Mouse (Mus musculus): ENCODE data around the gene Kif17.

The Kif17 gene

GRCm38 (mm10) chr4:138261843-138262681 lies 11.8 kb downstream of the Kif17 start:
- peak; percentile 95 for DNase-seq

DNA sequence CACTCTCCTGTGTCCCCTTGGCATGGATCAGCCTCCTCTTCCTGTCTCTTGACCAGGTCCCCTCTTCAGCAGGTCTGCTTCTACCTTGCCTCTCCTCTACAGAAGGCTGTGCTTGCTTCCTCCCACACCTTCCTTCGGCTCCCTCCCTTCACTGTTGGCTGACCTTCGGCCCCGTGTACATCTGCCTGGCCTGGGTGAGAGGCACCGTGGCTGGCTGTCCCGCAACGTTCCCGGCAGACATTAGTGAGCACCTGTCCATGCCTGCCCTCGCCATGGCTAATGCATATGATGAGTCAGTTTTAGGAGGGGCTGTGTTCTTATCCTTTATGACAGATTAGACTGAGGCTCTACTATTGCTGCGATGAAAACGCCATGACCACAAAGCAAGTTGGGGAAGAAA lies 17.6 kb downstream of the Kif17 start:
- DNase-seq: no peak

DNA sequence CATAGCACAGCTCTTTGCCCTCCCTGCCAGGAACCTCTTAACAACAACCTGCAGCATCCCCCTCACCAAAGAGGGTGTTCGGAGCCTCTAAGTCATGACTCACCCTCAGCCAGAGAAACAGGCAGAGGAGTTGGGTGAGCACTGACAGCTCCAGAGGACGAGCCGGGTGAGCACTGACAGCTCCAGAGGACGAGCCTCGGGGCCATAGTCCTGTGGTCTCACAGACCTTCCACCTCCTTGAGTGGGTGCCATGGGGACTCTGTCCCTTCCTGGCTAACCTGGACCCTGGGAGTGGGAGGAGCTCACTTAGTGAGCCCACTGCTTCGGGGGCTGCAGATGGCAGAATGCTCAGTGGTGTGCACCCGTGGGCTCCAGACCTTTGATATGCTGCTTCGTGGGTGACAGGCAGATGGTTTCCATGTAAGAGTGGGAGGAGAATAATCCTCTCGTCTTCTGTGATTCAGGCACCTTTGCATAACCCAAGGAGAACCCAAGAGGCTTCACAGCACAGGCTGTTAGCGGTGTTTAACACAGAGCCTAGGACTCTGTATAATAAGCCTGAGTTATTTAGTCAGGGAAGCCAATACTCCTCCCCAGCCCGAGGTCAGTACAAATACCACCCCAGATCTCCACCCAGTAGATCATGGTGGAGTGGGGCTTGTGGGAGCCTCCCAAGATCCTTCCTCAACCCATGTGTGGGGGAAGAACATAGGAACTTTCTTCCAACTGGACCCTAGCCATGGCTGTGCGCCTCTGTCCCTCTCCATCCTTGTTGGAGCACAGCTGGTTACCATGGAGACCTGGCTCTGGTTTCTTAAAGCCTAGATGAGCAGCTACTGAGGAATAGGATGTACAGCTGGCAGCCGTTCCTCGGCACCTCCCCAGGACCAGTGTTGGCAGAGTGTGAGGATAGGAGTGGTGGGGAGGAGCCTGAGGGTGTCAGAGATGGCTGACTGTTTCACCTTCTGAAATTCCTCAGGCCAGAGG lies 22.1 kb downstream of the Kif17 start:
- DNase-seq: no peak

DNA sequence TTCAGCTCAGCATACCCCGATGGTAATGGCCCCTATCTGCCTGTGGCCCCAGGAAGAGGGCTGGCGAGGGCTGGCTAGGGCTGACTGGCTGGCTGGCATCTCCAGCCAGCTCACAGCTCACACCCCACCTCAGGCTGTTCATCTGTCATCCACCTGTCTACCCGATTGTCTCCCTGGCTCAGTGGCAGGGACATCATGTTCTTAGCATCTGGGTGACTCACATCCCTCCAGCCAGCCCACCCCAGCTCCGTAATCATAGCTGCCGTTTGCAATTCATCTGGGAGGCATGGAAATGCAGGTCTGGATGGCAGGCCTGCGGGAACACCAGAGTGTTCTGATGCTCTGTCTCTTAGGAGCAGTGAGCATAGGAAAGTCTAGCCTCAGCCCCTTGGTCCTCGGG lies 28.1 kb downstream of the Kif17 start:
- DNase-seq: no peak

GRCm38 (mm10) chr4:138282834-138283233 lies 32.6 kb downstream of the Kif17 start:
- peak; percentile 66 for DNase-seq

DNA sequence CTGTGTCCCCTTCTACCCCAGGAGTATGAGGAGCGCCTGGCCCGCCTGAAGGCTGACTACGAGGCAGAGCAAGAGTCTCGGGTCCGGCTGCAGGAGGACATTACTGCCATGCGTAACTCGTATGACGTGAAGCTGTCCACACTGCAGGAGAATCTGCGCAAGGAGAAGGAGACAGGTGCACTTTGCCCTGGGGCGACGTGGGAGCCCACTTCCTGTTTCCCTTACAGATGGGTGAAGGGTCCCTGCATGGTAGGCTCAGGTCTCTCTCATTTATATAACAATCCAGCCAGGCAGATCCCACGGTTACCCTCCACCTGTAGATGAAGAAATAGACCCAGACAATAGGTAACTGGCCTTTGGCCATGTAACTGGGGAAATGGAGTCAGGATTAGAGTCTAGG lies 36.2 kb downstream of the Kif17 start:
- no peak for DNase-seq

GRCm38 (mm10) chr4:138288691-138289090 lies 38.5 kb downstream of the Kif17 start:
- DNase-seq: no peak

GRCm38 (mm10) chr4:138292028-138292427 lies 41.8 kb downstream of the Kif17 start:
- no peak for DNase-seq

DNA sequence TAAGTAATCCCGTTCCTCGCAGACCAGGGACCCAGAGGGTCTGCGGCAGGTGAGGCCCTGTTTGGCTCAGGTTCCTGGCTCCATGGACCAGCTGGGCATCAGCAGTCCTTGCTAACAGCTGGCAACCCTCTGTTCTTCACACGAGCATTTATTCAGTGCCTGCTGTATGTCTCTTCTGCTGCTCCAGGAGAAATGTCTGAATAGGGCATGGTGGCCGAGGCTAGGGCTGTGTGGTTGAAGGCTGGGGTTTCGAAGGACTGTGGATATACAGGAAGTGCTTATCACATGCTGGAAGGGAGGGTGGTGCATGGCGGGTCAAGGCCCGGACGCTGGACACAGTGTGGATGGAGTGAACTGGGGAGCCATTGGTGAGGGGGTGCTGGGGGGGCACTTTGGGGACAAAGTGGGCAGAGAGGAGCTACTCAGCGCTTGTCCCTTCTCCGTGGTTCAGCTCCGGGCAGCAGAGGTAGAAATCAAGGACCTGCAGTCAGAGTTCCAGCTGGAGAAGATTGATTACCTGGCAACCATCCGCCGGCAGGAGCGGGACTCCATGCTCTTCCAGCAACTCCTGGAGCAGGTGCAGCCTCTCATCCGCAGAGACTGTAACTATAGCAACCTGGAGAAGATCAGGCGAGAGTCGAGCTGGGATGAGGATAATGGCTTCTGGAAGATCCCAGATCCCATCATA lies 43.2 kb downstream of the Kif17 start:
- DNase-seq: no peak

GRCm38 (mm10) chr4:138293949-138294550 lies 43.8 kb downstream of the Kif17 start:
- no peak for DNase-seq

DNA sequence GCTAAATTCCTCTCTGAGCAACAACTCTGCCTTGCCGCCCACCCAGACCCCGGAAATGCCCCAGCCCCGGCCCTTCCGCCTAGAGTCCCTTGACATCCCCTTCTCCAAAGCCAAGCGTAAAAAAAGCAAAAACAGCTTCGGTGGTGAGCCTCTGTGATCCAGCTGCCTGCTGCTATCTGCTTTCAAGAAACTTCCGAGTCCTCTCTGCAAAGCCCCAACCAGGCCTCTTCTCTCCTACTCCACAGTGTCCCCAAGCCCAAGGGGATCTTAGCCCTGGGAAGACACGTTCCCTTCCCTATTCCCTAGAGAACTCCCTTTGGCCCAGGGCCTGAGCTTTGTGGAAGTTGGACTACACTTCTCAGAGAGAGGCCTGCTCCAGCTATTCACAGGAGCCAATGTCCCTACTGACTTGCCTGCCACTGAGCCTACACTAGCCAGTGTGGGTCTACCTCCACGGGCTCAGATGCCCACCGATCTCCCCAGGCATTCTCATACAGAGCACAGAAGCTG lies 51.1 kb downstream of the Kif17 start:
- no peak for DNase-seq

- DNase-seq: no peak
Observed at GRCm38 (mm10) chr4:138303011-138303410, 52.8 kb downstream of the Kif17 start.

- no peak for DNase-seq
Observed at GRCm38 (mm10) chr4:138303742-138304141, 53.5 kb downstream of the Kif17 start.

DNA sequence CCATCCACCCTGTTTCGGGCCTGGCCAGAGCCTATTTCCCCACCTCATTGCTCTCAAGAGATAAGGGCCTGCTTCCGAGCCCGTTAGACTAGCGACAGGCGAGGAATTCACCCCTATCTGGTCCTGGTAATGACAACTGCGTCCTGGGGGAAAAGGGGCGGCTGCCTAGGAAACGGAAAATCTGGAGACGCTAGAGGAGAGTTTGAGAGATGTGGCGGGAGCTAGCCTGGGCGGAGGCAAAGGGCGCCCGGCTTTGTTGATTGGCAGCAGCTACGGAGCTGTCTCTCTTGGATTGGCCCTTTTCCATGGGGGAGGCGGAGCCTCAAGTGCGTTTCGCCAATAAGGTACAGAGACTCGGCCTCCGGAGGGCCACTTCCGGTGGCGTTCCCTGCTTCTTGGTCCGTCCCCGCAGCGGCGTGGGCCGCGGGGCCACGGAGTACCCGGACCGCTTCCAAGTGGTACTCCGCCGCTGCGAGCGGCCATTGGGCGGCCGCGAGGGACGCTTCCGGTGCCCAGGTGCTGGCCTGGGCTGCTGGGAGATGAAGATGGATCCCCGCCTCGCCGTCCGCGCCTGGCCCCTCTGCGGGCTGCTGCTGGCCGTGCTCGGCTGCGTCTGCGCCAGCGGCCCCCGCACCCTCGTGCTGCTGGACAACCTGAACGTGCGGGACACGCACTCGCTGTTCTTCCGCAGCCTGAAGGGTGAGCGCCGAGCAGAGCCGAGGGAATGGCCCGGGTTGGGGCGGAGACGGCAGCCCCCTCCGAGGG lies 54.3 kb downstream of the Kif17 start, which contains the start of gene Ddost:
TSS of gene Ddost (plus strand) at position 391 of the 765 bp plus-strand sequence.
- peak; percentile 99 for DNase-seq

DNA sequence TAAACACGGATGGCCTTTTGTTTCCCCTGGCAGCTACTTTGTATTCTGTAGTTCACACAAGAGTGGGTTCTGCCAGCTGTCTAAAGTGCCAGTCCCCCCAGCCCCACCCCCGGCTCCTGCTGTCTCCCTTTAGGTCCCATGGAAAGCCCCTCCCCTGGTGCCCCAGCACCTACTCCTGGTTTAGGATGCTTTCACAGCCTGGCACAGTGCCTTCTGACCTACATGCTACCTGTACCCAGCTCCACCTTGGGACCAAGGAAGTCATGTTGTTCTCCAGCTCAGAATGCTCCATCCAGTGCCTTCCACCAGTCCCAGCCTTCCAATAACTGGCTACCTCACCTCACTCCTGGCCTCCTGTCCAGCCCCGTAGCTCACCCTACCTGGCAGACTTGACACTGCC lies 56.8 kb downstream of the Kif17 start:
- DNase-seq: no peak

DNA sequence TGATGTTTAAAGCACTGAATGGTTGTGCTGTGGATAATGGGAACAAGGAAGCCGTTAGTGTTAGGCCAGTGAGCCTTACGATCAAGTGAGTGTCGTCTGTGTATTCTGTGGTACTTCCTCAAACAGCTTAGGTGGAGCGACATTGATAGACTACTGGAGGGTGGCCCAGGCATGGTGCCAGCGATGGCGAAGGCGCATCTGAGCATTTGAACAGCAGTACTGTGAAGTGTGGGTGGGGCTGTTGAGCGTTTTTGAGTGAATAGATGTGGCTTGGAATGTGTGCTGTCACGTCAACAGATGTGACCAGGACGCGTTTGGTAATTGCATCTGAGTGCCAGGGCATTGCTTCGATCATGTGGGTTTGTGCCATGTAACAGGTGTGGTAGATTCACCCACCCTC lies 57.5 kb downstream of the Kif17 start:
- no peak for DNase-seq

- no peak for DNase-seq
Observed at GRCm38 (mm10) chr4:138310311-138310910, 60.2 kb downstream of the Kif17 start.

GRCm38 (mm10) chr4:138311595-138311994 lies 61.4 kb downstream of the Kif17 start:
- DNase-seq: peak; percentile 77

DNA sequence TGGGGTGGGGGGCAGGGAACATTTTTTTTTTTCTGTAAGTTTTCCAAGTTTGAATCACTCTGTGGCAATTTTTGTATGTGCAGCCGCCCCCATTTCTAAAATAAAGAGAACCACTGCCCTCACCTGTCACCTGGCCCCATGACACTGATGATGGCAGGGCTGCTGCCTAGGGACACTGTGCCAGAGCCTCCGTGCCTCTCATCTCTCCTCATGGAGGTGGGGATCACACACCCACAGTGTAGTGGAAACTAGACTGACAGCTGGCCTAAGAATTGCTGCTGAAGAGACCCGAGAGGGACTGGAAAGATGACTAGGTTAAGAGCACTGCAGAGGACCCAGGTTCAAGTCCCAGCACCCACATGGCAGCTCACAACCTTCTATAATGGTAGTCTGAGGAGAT lies 61.9 kb downstream of the Kif17 start:
- DNase-seq: no peak

GRCm38 (mm10) chr4:138313021-138313420 lies 62.8 kb downstream of the Kif17 start:
- no peak for DNase-seq

DNA sequence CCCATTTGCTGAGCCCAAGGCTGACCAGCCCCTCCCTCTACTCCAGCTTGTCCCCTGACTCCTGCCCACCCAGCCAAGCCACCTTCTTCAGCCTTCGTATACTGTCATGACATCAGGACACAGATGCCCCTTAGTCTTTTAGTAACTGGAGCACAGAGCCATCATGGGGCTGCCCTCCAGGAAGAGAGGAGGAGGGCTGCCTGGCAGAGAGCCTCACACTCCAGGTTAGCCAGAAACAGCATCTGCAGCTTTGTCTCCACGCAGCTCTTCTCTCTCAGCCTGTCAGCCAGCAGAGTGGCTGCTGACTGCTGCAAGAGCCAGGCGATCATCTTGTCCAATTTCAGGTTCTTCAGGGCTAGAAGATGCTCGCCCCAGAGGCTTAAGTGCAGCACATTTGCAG lies 63.6 kb downstream of the Kif17 start:
- no peak for DNase-seq

All from kidney, postnatal 10 days (tissue).